In genomic region chr10:72298824-72299551, GRCm38 (mm10) we compare ENCODE assay signal across 20 mouse cellular contexts.
DNase-seq lines count a peak whose midpoint lies in the region; ATAC-seq lines count a peak whose summit lies in the region.
"Had no signal": no experiment of that assay in that cellular context is flagged by ENCODE, and none has a peak within 500 bp of the region (broad histone marks: within the 10 kb centered on the region; RNA-seq: fewer than 3 reads in every experiment).

No protein-coding gene starts in this region.

- no peaks in the 10 kb centered on the region for H3K27me3 ChIP-seq in forebrain, embryonic 12.5 days
- H3K27me3 ChIP-seq in forebrain, embryonic 10.5 days (ENCODE audit: poor library complexity, severe bottlenecking): no peaks in the 10 kb centered on the region
- H3K27me3 ChIP-seq in neural tube, embryonic 12.5 days (replicated peaks): no peaks in the 10 kb centered on the region
- H3K27me3 ChIP-seq in hindbrain, embryonic 14.5 days (ENCODE audit: control insufficient read depth, insufficient read depth, low read length): no peaks in the 10 kb centered on the region
- H3K27me3 ChIP-seq in neural tube, embryonic 14.5 days (ENCODE audit: control insufficient read depth, insufficient read depth, low read length): no peaks in the 10 kb centered on the region
- H3K27me3 ChIP-seq: embryonic facial prominence, embryonic 13.5 days; stomach, embryonic 15.5 days had no signal

- H3K36me3 ChIP-seq in forebrain, embryonic 12.5 days (replicated peaks): no peaks in the 10 kb centered on the region
- no peaks in the 10 kb centered on the region for H3K36me3 ChIP-seq in forebrain, embryonic 10.5 days (replicated peaks)
- no peaks in the 10 kb centered on the region for H3K36me3 ChIP-seq in neural tube, embryonic 12.5 days
- no peaks in the 10 kb centered on the region for H3K36me3 ChIP-seq in hindbrain, embryonic 14.5 days (replicated peaks; ENCODE audit: control insufficient read depth, insufficient read depth)
- no peaks in the 10 kb centered on the region for H3K36me3 ChIP-seq in neural tube, embryonic 14.5 days (ENCODE audit: control insufficient read depth, insufficient read depth, low read length)
- H3K36me3 ChIP-seq: embryonic facial prominence, embryonic 13.5 days; stomach, embryonic 15.5 days had no signal

- H3K4me1 ChIP-seq in forebrain, embryonic 12.5 days: no peaks in the 10 kb centered on the region
- no peaks in the 10 kb centered on the region for H3K4me1 ChIP-seq in forebrain, embryonic 10.5 days
- H3K4me1 ChIP-seq in neural tube, embryonic 12.5 days: no peaks in the 10 kb centered on the region
- no peaks in the 10 kb centered on the region for H3K4me1 ChIP-seq in hindbrain, embryonic 14.5 days (replicated peaks; ENCODE audit: control insufficient read depth, insufficient read depth, low read length)
- no peaks in the 10 kb centered on the region; the same call in 1 of the 2 replicates for H3K4me1 ChIP-seq in neural tube, embryonic 14.5 days (ENCODE audit: control insufficient read depth, insufficient read depth, low read length)
- H3K4me1 ChIP-seq: embryonic facial prominence, embryonic 13.5 days; stomach, embryonic 15.5 days had no signal

- no peak overlapping the region for H3K4me2 ChIP-seq in forebrain, embryonic 12.5 days
- H3K4me2 ChIP-seq in neural tube, embryonic 12.5 days (replicated peaks): no peak overlapping the region
- no peak overlapping the region for H3K4me2 ChIP-seq in hindbrain, embryonic 14.5 days (replicated peaks)
- no peak overlapping the region for H3K4me2 ChIP-seq in neural tube, embryonic 14.5 days (ENCODE audit: low read depth, low read length)
- H3K4me2 ChIP-seq: embryonic facial prominence, embryonic 13.5 days; stomach, embryonic 15.5 days had no signal

- no peak for DNase-seq in forebrain, embryonic 10.5 days (ENCODE audit: extremely low spot score, low spot score)
- no peak for DNase-seq in neural tube, embryonic 10.5 days (ENCODE audit: extremely low spot score, low spot score)
- DNase-seq in hindbrain, embryonic 14.5 days (ENCODE audit: low spot score): no peak
- DNase-seq in urinary bladder, postnatal 4 days (ENCODE audit: low spot score in 2 of 2): no peak
- DNase-seq in kidney, postnatal 25 days: no peak
- DNase-seq: adrenal gland, postnatal 25 days; cerebellum, adult 9-11 months; gastrocnemius, adult 2 months; kidney, adult 18-20 months; right cerebral cortex, adult 18-20 months; right cerebral cortex, postnatal 4 days; thymus, postnatal 36 days had no signal

- H3K4me3 ChIP-seq in forebrain, embryonic 12.5 days (replicated peaks): no peak overlapping the region
- H3K4me3 ChIP-seq in forebrain, embryonic 10.5 days: no peak overlapping the region
- H3K4me3 ChIP-seq in neural tube, embryonic 12.5 days: no peak overlapping the region
- H3K4me3 ChIP-seq in hindbrain, embryonic 14.5 days (replicated peaks; ENCODE audit: low read length): no peak overlapping the region
- H3K4me3 ChIP-seq in neural tube, embryonic 14.5 days (ENCODE audit: low read depth, low read length): no peak overlapping the region
- H3K4me3 ChIP-seq: embryonic facial prominence, embryonic 13.5 days; erythroblast, embryonic 14.5 days; gastrocnemius, adult 2 months; stomach, embryonic 15.5 days had no signal

- no peak overlapping the region for H3K9ac ChIP-seq in forebrain, embryonic 12.5 days
- no peak overlapping the region for H3K9ac ChIP-seq in neural tube, embryonic 12.5 days
- no peak overlapping the region for H3K9ac ChIP-seq in hindbrain, embryonic 14.5 days
- no peak overlapping the region for H3K9ac ChIP-seq in neural tube, embryonic 14.5 days (replicated peaks; ENCODE audit: low read depth, low read length)
- H3K9ac ChIP-seq: embryonic facial prominence, embryonic 13.5 days; stomach, embryonic 15.5 days had no signal

- no peak overlapping the region for H3K27ac ChIP-seq in forebrain, embryonic 12.5 days
- no peak overlapping the region for H3K27ac ChIP-seq in forebrain, embryonic 10.5 days
- no peak overlapping the region for H3K27ac ChIP-seq in neural tube, embryonic 12.5 days
- no peak overlapping the region for H3K27ac ChIP-seq in hindbrain, embryonic 14.5 days
- H3K27ac ChIP-seq in neural tube, embryonic 14.5 days (ENCODE audit: low read depth, low read length): no peak overlapping the region
- H3K27ac ChIP-seq: embryonic facial prominence, embryonic 13.5 days; gastrocnemius, adult 2 months; macrophage; stomach, embryonic 15.5 days had no signal

- peak; percentile 61; the same call in 1 of the 2 replicates for ATAC-seq in forebrain, embryonic 12.5 days (ENCODE audit: low FRiP score)
- ATAC-seq in neural tube, embryonic 12.5 days (ENCODE audit: low FRiP score, low read depth): peak; percentile 65
- 0 out of 2 replicates have a peak, but pooled peaks have one; percentile 37 for ATAC-seq in hindbrain, embryonic 14.5 days (ENCODE audit: low FRiP score)
- peak; percentile 77 for ATAC-seq in neural tube, embryonic 14.5 days (ENCODE audit: low read depth)
- ATAC-seq: inflammation-experienced regulatory T-cells, adult 6 months had no signal

- 29% methylated on average over 8 of the region's 8 CpGs for WGBS in forebrain, embryonic 12.5 days
- 84% methylated on average over 8 of the region's 8 CpGs for WGBS in forebrain, embryonic 10.5 days
- WGBS in neural tube, embryonic 12.5 days: 57% methylated on average over 8 of the region's 8 CpGs
- 34% methylated on average over 8 of the region's 8 CpGs for WGBS in hindbrain, embryonic 14.5 days
- 39% methylated on average over 8 of the region's 8 CpGs for WGBS in neural tube, embryonic 14.5 days

- H3K9me3 ChIP-seq in forebrain, embryonic 12.5 days: no peaks in the 10 kb centered on the region
- H3K9me3 ChIP-seq in forebrain, embryonic 10.5 days: no peaks in the 10 kb centered on the region
- no peaks in the 10 kb centered on the region for H3K9me3 ChIP-seq in neural tube, embryonic 12.5 days
- no peaks in the 10 kb centered on the region for H3K9me3 ChIP-seq in hindbrain, embryonic 14.5 days (ENCODE audit: control insufficient read depth, low read length)
- no peaks in the 10 kb centered on the region for H3K9me3 ChIP-seq in neural tube, embryonic 14.5 days (ENCODE audit: control insufficient read depth, low read length)
- H3K9me3 ChIP-seq: embryonic facial prominence, embryonic 13.5 days; stomach, embryonic 15.5 days had no signal
